Comparison of ENCODE assay signal across 12 mouse cellular contexts in the genomic region with DNA sequence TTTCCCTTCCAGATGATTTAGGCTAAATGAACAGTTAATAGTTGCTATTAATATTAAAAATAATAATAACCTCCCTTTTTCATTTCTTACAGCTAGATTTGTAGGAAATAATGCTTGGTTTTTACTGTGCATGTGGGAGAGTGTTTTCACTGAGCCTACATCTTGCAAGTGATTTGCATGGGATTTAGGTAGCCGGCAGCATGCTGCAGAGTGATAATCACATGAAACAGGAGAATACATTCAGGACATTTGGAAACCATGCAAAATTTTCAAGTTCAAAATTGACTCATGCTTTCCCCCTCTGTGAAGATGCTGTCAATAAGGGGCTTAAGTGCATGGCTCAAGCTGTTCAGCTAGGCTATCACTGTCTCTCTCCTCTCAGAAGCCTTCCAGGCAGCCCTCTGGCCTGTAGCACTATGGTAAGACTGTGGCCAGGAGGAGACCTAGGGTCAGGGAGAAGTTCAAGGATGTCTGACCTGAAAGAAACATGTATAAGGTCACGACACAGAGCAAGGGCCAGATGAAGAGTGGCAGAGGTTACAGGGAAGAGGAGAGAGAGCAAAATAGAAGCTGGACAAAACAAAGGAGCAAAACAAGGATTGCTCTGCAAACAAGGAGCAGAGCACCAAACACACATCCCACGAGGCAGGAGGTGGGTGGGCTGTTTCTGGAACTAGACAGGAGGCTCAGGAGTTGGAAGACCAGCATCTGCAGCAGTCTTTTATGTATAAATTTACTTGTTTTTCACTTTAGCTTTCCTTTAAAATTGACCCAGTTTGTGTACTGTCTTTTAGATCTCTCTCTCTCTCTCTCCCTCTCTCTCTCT.
A peak's percentile ranks its signal among the peaks of the same experiment; 100 is the strongest.
DNase-seq lines count a peak whose midpoint lies in the region; ATAC-seq and TF ChIP-seq lines count a peak whose summit lies in the region.
"Had no signal": no experiment of that assay in that cellular context is flagged by ENCODE, and none has a peak within 500 bp of the region (broad histone marks: within the 10 kb centered on the region; RNA-seq: fewer than 3 reads in every experiment).

No protein-coding gene starts in this region.

- H3K4me1 ChIP-seq in forebrain, postnatal 0 days (ENCODE audit: insufficient read depth): no peaks in the 10 kb centered on the region; the same call in 1 of the 2 replicates
- peaks cover 23% of the 10 kb centered on the region for H3K4me1 ChIP-seq in neural tube, embryonic 15.5 days
- H3K4me1 ChIP-seq in lung, adult 2 months (ENCODE audit: control insufficient read depth, insufficient read depth, low read length): no peaks in the 10 kb centered on the region
- H3K4me1 ChIP-seq: megakaryocyte, embryonic 14.5 days had no signal

- WGBS in forebrain, postnatal 0 days: 28% methylated on average over 3 of the region's 3 CpGs
- WGBS in neural tube, embryonic 15.5 days: 15% methylated on average over 3 of the region's 3 CpGs
- WGBS in lung, adult 2 months: 47% methylated on average over 3 of the region's 3 CpGs

- intact Hi-C loops in left cerebral cortex, postnatal 36 days (cut with DNase I): no loop called here

- peak; percentile 43; the same call in 1 of the 2 replicates for ATAC-seq in forebrain, postnatal 0 days
- ATAC-seq in neural tube, embryonic 15.5 days (ENCODE audit: low FRiP score): peak; percentile 65

- no peak for TF ChIP-seq POLR2A in lung, adult 2 months (IDR thresholded peaks at IDR 0.05; ENCODE audit: borderline replicate concordance, extremely low read depth, low read depth, low read length)

- H3K36me3 ChIP-seq in forebrain, postnatal 0 days (ENCODE audit: insufficient read depth): no peaks in the 10 kb centered on the region
- no peaks in the 10 kb centered on the region for H3K36me3 ChIP-seq in neural tube, embryonic 15.5 days

- 0 out of 2 replicates have a peak overlapping the region, but pooled peaks have one; percentile 15 for H3K9ac ChIP-seq in forebrain, postnatal 0 days
- no peak overlapping the region for H3K9ac ChIP-seq in neural tube, embryonic 15.5 days (replicated peaks)

- H3K27ac ChIP-seq in forebrain, postnatal 0 days (ENCODE audit: low read depth, low read length): peak overlapping the region; percentile 23; the same call in 1 of the 2 replicates
- peak overlapping the region; percentile 55 for H3K27ac ChIP-seq in neural tube, embryonic 15.5 days (replicated peaks)

- H3K27me3 ChIP-seq in forebrain, postnatal 0 days (ENCODE audit: insufficient read depth, low read length): no peaks in the 10 kb centered on the region
- H3K27me3 ChIP-seq in neural tube, embryonic 15.5 days (replicated peaks): no peaks in the 10 kb centered on the region
- H3K27me3 ChIP-seq: megakaryocyte, embryonic 14.5 days had no signal

- TF ChIP-seq CTCF in forebrain, postnatal 0 days (IDR thresholded peaks at IDR 0.05; ENCODE audit: low read depth): no peak
- no peak for TF ChIP-seq CTCF in lung, adult 2 months (IDR thresholded peaks at IDR 0.05; ENCODE audit: insufficient read depth, low read length)

- DNase-seq in layer of hippocampus, adult 18-20 months (ENCODE audit: low spot score in 2 of 2): peak; percentile 6 to 45
- no peak for DNase-seq in layer of hippocampus, adult 9-10 months (ENCODE audit: low spot score)
- peak; percentile 26 for DNase-seq in forebrain, postnatal 0 days
- DNase-seq in left cerebral cortex, postnatal 36 days (ENCODE audit: low spot score in 2 of 2): peak; percentile 27 to 39
- no peak for DNase-seq in adrenal gland, postnatal 4 days (ENCODE audit: low spot score in 2 of 2)
- no peak for DNase-seq in lung, adult 2 months
- no peak for DNase-seq in T-cell, adult 2 months (ENCODE audit: low spot score)
- DNase-seq: adrenal gland, postnatal 25 days; heart, adult 18-20 months had no signal

- no peak overlapping the region for H3K4me3 ChIP-seq in forebrain, postnatal 0 days (ENCODE audit: low read depth, low read length)
- H3K4me3 ChIP-seq in neural tube, embryonic 15.5 days (replicated peaks): no peak overlapping the region
- no peak overlapping the region for H3K4me3 ChIP-seq in lung, adult 2 months (replicated peaks; ENCODE audit: extremely low read depth, low read depth, low read length)
- H3K4me3 ChIP-seq: megakaryocyte, embryonic 14.5 days had no signal

- H3K9me3 ChIP-seq in forebrain, postnatal 0 days (ENCODE audit: low read length): no peaks in the 10 kb centered on the region
- H3K9me3 ChIP-seq in neural tube, embryonic 15.5 days (replicated peaks): no peaks in the 10 kb centered on the region
- H3K9me3 ChIP-seq: megakaryocyte, embryonic 14.5 days had no signal

- no peak overlapping the region for H3K4me2 ChIP-seq in forebrain, postnatal 0 days (ENCODE audit: low read depth)
- no peak overlapping the region for H3K4me2 ChIP-seq in neural tube, embryonic 15.5 days
- H3K4me2 ChIP-seq: liver, embryonic 11.5 days had no signal

Comparison
In these comparisons a context has a peak if more than half of its experiments do, and no peak if none do; other contexts are left out.
1. DNase-seq: peak in layer of hippocampus, adult 18-20 months (2 of 2), forebrain, postnatal 0 days (single experiment) and left cerebral cortex, postnatal 36 days (2 of 2); none in layer of hippocampus, adult 9-10 months (single experiment), adrenal gland, postnatal 4 days (0 of 2), lung, adult 2 months (single experiment) and T-cell, adult 2 months (single experiment).